ENCODE assay signal across 16 mouse cellular contexts in the genomic region with DNA sequence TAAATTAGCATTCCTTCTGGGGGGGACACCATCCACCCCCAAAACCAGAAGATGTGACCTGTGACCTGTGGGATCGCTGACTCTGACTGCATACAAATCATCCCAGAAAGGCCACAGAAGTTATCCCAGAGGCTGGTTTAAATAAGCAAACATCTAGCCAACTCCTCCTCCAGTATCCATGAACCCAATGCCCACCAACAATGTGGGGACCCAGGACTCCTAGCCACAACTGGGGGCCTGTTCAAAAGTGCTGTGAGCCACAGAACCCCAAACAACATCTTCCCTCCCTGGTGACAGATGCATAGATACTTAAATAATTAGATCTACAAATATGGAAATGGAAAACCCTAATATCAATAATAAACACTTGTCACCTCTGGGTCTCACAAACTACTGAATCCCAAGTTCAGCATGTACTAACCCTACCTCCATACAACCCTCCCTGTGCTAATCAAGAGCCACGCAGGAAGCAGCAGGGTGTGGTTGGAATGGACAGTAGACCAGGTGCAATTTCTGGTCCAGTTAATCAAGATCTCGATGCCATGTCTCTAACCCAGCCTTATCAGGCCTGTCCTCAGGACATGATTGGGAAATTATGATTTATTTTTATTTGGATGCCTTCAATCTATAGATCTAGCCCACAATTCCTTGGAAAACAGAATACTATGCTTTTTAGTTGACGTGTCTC. TPM values are rescaled to one million over a fixed set of nuclear protein-coding genes. Genes with fewer than 3 reads are reported as not detected.
DNase-seq lines count a peak whose midpoint lies in the region; ATAC-seq and TF ChIP-seq lines count a peak whose summit lies in the region.
"Had no signal": no experiment of that assay in that cellular context is flagged by ENCODE, and none has a peak within 500 bp of the region (broad histone marks: within the 10 kb centered on the region; RNA-seq: fewer than 3 reads in every experiment).

No protein-coding gene starts in this region.

- no peak overlapping the region for H3K4me2 ChIP-seq in kidney, postnatal 0 days (ENCODE audit: low read length)
- no peak overlapping the region for H3K4me2 ChIP-seq in kidney, embryonic 14.5 days (replicated peaks; ENCODE audit: low read depth, low read length)
- H3K4me2 ChIP-seq: forebrain, embryonic 15.5 days had no signal

- 60% methylated on average over 4 of the region's 4 CpGs for WGBS in kidney, postnatal 0 days
- 76% methylated on average over 4 of the region's 4 CpGs for WGBS in kidney, embryonic 14.5 days

- peaks cover 41% of the 10 kb centered on the region for H3K4me1 ChIP-seq in kidney, postnatal 0 days (replicated peaks; ENCODE audit: insufficient read depth, low read length)
- peaks cover 59% of the 10 kb centered on the region for H3K4me1 ChIP-seq in kidney, embryonic 14.5 days (ENCODE audit: control insufficient read depth, insufficient read depth, low read length)
- peaks cover 48% of the 10 kb centered on the region for H3K4me1 ChIP-seq in brown adipose tissue, adult 24 weeks (ENCODE audit: control insufficient read depth, insufficient read depth, insufficient read length, low read length)

- H3K36me3 ChIP-seq in kidney, postnatal 0 days (ENCODE audit: insufficient read depth, low read length), result peaks cover 22% of the 10 kb centered on the region
- H3K36me3 ChIP-seq in kidney, embryonic 14.5 days (ENCODE audit: control insufficient read depth, insufficient read depth, low read length), result peaks cover 47% of the 10 kb centered on the region

- intact Hi-C loops in heart, postnatal 14 days (cut with DNase I), result loop anchor here (10.0 kb wide), 1 partner anchor 1336 kb away; a partner anchor contains a TSS
- intact Hi-C loops in heart, postnatal 10 days (cut with DNase I), result no loop called here

- no peak for ATAC-seq in kidney, postnatal 0 days (replicated peaks; ENCODE audit: low FRiP score, low read depth)
- no peak for ATAC-seq in kidney, embryonic 14.5 days (ENCODE audit: low FRiP score, low TSS enrichment)
- ATAC-seq: forebrain, embryonic 15.5 days; hindbrain, embryonic 16.5 days had no signal

- TF ChIP-seq CTCF in kidney, postnatal 0 days (IDR thresholded peaks at IDR 0.05; ENCODE audit: low read depth), result no peak

- H3K4me3 ChIP-seq in kidney, postnatal 0 days (replicated peaks; ENCODE audit: low read depth, low read length), result no peak overlapping the region
- H3K4me3 ChIP-seq in kidney, embryonic 14.5 days (ENCODE audit: low read length), result no peak overlapping the region
- no peak overlapping the region for H3K4me3 ChIP-seq in brown adipose tissue, adult 24 weeks (ENCODE audit: insufficient read depth, low read depth, low read length)
- H3K4me3 ChIP-seq: forebrain, embryonic 15.5 days had no signal

- peak; percentile 90 for DNase-seq in heart, adult 11 months
- DNase-seq in heart, postnatal 14 days, result no peak
- peak; percentile 4 to 13 for DNase-seq in heart, postnatal 10 days
- no peak for DNase-seq in heart, adult 8-10 months (ENCODE audit: low spot score)
- no peak for DNase-seq in kidney, postnatal 0 days (ENCODE audit: low spot score)
- DNase-seq: adrenal gland, adult 2 months; adrenal gland, postnatal 25 days; cerebellum, adult 2 months; cerebellum, postnatal 10 days; gastrocnemius, postnatal 10 days; heart, postnatal 36 days had no signal

- peak overlapping the region; percentile 33; the same call in 1 of the 2 replicates for H3K27ac ChIP-seq in kidney, postnatal 0 days
- no peak overlapping the region for H3K27ac ChIP-seq in kidney, embryonic 14.5 days (ENCODE audit: low read depth, low read length)
- H3K27ac ChIP-seq in brown adipose tissue, adult 24 weeks (replicated peaks; ENCODE audit: low read depth, low read length), result peak overlapping the region; percentile 2; the same call in 1 of the 2 replicates
- H3K27ac ChIP-seq: forebrain, embryonic 15.5 days had no signal

- H3K27me3 ChIP-seq in kidney, postnatal 0 days (ENCODE audit: insufficient read depth, low read length), result no peaks in the 10 kb centered on the region
- H3K27me3 ChIP-seq in kidney, embryonic 14.5 days (ENCODE audit: control insufficient read depth, insufficient read depth, low read length), result no peaks in the 10 kb centered on the region
- H3K27me3 ChIP-seq: CH12.LX; forebrain, embryonic 15.5 days had no signal

- H3K9ac ChIP-seq in kidney, postnatal 0 days (ENCODE audit: low read depth, low read length), result no peak overlapping the region
- H3K9ac ChIP-seq in kidney, embryonic 14.5 days (ENCODE audit: low read depth, low read length), result no peak overlapping the region
- H3K9ac ChIP-seq: forebrain, embryonic 15.5 days had no signal

- H3K9me3 ChIP-seq in kidney, postnatal 0 days (replicated peaks; ENCODE audit: low read length), result no peaks in the 10 kb centered on the region
- H3K9me3 ChIP-seq in kidney, embryonic 14.5 days (ENCODE audit: control insufficient read depth, low read length), result no peaks in the 10 kb centered on the region
- H3K9me3 ChIP-seq: forebrain, embryonic 15.5 days had no signal

RNA-seq across cellular contexts. Expression of a gene that starts 5.5 kb away (rescaled TPM):
- 1 to 10 TPM; 1.7 to 1.8 TPM for total RNA-seq in heart, postnatal 14 days (2021)
- total RNA-seq in heart, postnatal 10 days (2021), result 1 to 10 TPM; 2.4 to 2.8 TPM
- total RNA-seq in heart, adult 8-10 months (2022), result 1 to 10 TPM; 1.3 to 1.7 (median 1.5) TPM
- 8.6 and 11.1 TPM in 2 replicates for polyA plus RNA-seq in kidney, postnatal 0 days (2015; fragmentation: Nextera tagmentation; extraction: Ambion mirVana)
- 10.1 and 15.0 TPM in 2 replicates for polyA plus RNA-seq in kidney, embryonic 14.5 days (2014; fragmentation: Nextera tagmentation; extraction: Ambion mirVana)
- 15.6 and 22.2 TPM in 2 replicates for polyA plus RNA-seq in brown adipose tissue, adult 24 weeks (2012; ENCODE audit: insufficient read depth, insufficient read length, missing spikeins)
- polyA plus RNA-seq: adrenal gland, adult 2 months had no signal

RNA-seq across cellular contexts. Expression of a gene that starts 56.9 kb away (rescaled TPM):
- 1,000 to 10,000 TPM; 1,353 to 1,383 TPM for total RNA-seq in heart, postnatal 14 days (2021)
- total RNA-seq in heart, postnatal 10 days (2021), result 1,000 to 10,000 TPM; 1,834 to 2,103 TPM
- 1,000 to 10,000 TPM; 1,172 to 1,307 (median 1,221) TPM for total RNA-seq in heart, adult 8-10 months (2022)
- polyA plus RNA-seq in kidney, postnatal 0 days (2015; fragmentation: Nextera tagmentation; extraction: Ambion mirVana), result 1,338 and 1,363 TPM in 2 replicates
- polyA plus RNA-seq in kidney, embryonic 14.5 days (2014; fragmentation: Nextera tagmentation; extraction: Ambion mirVana), result 1,459 and 1,592 TPM in 2 replicates
- 2,899 and 4,504 TPM in 2 replicates for polyA plus RNA-seq in brown adipose tissue, adult 24 weeks (2012; ENCODE audit: insufficient read depth, insufficient read length, missing spikeins)

Comparison
In these comparisons a context has a peak if more than half of its experiments do, and no peak if none do; other contexts are left out.
1. DNase-seq: peak in heart, adult 11 months (single experiment) and heart, postnatal 10 days (2 of 2); none in heart, postnatal 14 days (0 of 2), heart, adult 8-10 months (single experiment) and kidney, postnatal 0 days (single experiment).